Mouse (Mus musculus) hindbrain, embryonic 15.5 days (tissue): ENCODE results near the gene Prss23. TPM values are rescaled to one million over a fixed set of nuclear protein-coding genes. Genes with fewer than 3 reads are reported as not detected.

Source experiments
- ATAC-seq: fragments of 200-750 bp; cut with Nextera tagmentation; 2 replicates; pipeline ENCODE4 v1.8.0; 2017; ENCODE audit warnings: low read depth, moderate number of reproducible peaks, moderate TSS enrichment; ENCODE audit not compliant: low FRiP score
- H3K27ac ChIP-seq: fragments of 300-500 bp; sonication (generic); replicated peaks from 2 replicates; pipeline ENCODE4 v1.5.1; 2015; ENCODE audit warnings: mild to moderate bottlenecking, inconsistent platforms
- H3K27me3 ChIP-seq: fragments of 300-500 bp; sonication (generic); 2 replicates; pipeline ENCODE4 v1.6.1; 2015; ENCODE audit warnings: control low read depth, inconsistent platforms
- H3K36me3 ChIP-seq: fragments of 300-500 bp; sonication (generic); 2 replicates; pipeline ENCODE4 v1.6.1; 2015; ENCODE audit warnings: control low read depth, inconsistent platforms
- H3K4me1 ChIP-seq: fragments of 300-500 bp; sonication (generic); replicated peaks from 2 replicates; pipeline ENCODE4 v1.6.1; 2015; ENCODE audit warnings: control low read depth, inconsistent platforms
- H3K4me2 ChIP-seq: fragments of 300-500 bp; sonication (generic); 2 replicates; pipeline ENCODE4 v1.6.1; 2015; ENCODE audit warnings: moderate library complexity, mild to moderate bottlenecking, inconsistent platforms
- H3K4me3 ChIP-seq: fragments of 300-500 bp; sonication (generic); 2 replicates; pipeline ENCODE4 v1.5.1; 2015; ENCODE audit warnings: mild to moderate bottlenecking, inconsistent platforms
- H3K9ac ChIP-seq: fragments of 300-500 bp; sonication (generic); 2 replicates; pipeline ENCODE4 v1.6.1; 2015; ENCODE audit warnings: inconsistent platforms
- H3K9me3 ChIP-seq: fragments of 300-500 bp; sonication (generic); 2 replicates; pipeline ENCODE4 v1.6.1; 2016; ENCODE audit warnings: control low read depth, inconsistent platforms
- WGBS: fragments of 180-500 bp; shearing (Covaris S2); methylation state at CpG from one replicate; pipeline ENCODE4 v1.1.7; 2015; 5-methylcytosine and 5-hydroxymethylcytosine counted together
- polyA plus RNA-seq: library from polyadenylated mRNA; unstranded; fragments of >200 nt; fragmentation: Nextera tagmentation; extraction: Ambion mirVana; gene quantifications from 2 replicates; pipeline ENCODE4 v1.2.1, GENCODE M21; 2015

Gene Prss23
- polyA plus RNA-seq, 1 experiment from 2014 or later = 21.0 TPM

- Histone ChIP-seq H3K4me1 (no peaks in the 10 kb centered on the region), H3K27me3 (no peaks in the 10 kb centered on the region), H3K27ac (no peak overlapping the region), H3K9ac (no peak overlapping the region), H3K9me3 (no peaks in the 10 kb centered on the region), H3K4me3 (no peak overlapping the region), H3K4me2 (no peak overlapping the region), H3K36me3 (no peaks in the 10 kb centered on the region)
- WGBS = 99% methylated on average over 2 of the region's 2 CpGs
- no peak for ATAC-seq
These were observed 14.0 kb upstream of the Prss23 start for GRCm38 (mm10) chr7:89540976-89541375.

GRCm38 (mm10) chr7:89539391-89539790 is 12.4 kb upstream of the Prss23 start:
- Histone ChIP-seq H3K4me2 (no peak overlapping the region), H3K9me3 (no peaks in the 10 kb centered on the region), H3K27me3 (no peaks in the 10 kb centered on the region), H3K4me1 (no peaks in the 10 kb centered on the region), H3K27ac (no peak overlapping the region), H3K36me3 (no peaks in the 10 kb centered on the region), H3K9ac (no peak overlapping the region), H3K4me3 (no peak overlapping the region)
- ATAC-seq = no peak
- WGBS = 86% methylated on average over 6 of the region's 6 CpGs

- Histone ChIP-seq H3K4me1 (no peaks in the 10 kb centered on the region), H3K9ac (no peak overlapping the region), H3K4me2 (no peak overlapping the region), H3K27me3 (no peaks in the 10 kb centered on the region), H3K27ac (no peak overlapping the region), H3K4me3 (no peak overlapping the region), H3K36me3 (no peaks in the 10 kb centered on the region), H3K9me3 (no peaks in the 10 kb centered on the region)
- no peak for ATAC-seq
- 89% methylated on average over 4 of the region's 4 CpGs for WGBS
These were observed 456 bp upstream of the Prss23 start for GRCm38 (mm10) chr7:89527430-89527856.

GRCm38 (mm10) chr7:89523816-89524215 is 3.2 kb downstream of the Prss23 start:
- Histone ChIP-seq H3K9ac (no peak overlapping the region), H3K36me3 (no peaks in the 10 kb centered on the region), H3K4me3 (no peak overlapping the region), H3K27ac (no peak overlapping the region), H3K4me1 (no peaks in the 10 kb centered on the region), H3K27me3 (no peaks in the 10 kb centered on the region), H3K4me2 (no peak overlapping the region), H3K9me3 (no peaks in the 10 kb centered on the region)
- WGBS = 89% methylated on average over 4 of the region's 4 CpGs
- ATAC-seq = no peak

- Histone ChIP-seq H3K4me2 (no peak overlapping the region), H3K27me3 (no peaks in the 10 kb centered on the region), H3K27ac (no peak overlapping the region), H3K9ac (no peak overlapping the region), H3K4me3 (no peak overlapping the region), H3K4me1 (peaks cover 7% of the 10 kb centered on the region), H3K9me3 (no peaks in the 10 kb centered on the region), H3K36me3 (no peaks in the 10 kb centered on the region)
- 88% methylated on average over 10 of the region's 10 CpGs for WGBS
- ATAC-seq = no peak
These were observed 4.8 kb downstream of the Prss23 start for GRCm38 (mm10) chr7:89522170-89522569.

GRCm38 (mm10) chr7:89517460-89518390 is 9.3 kb downstream of the Prss23 start:
- H3K4me2 ChIP-seq = peak overlapping the region; percentile 98
- no peaks in the 10 kb centered on the region for H3K36me3 ChIP-seq
- H3K9me3 ChIP-seq = no peaks in the 10 kb centered on the region
- H3K4me3 ChIP-seq = peak overlapping the region; percentile 79
- ATAC-seq = peak; percentile 91
- peak overlapping the region; percentile 48; the same call in 1 of the 2 replicates for H3K27ac ChIP-seq
- peak overlapping the region; percentile 62 for H3K9ac ChIP-seq
- WGBS = 1% methylated on average over 51 of the region's 61 CpGs
- no peaks in the 10 kb centered on the region for H3K27me3 ChIP-seq
- H3K4me1 ChIP-seq = peaks cover 14% of the 10 kb centered on the region

GRCm38 (mm10) chr7:89516551-89517459 is 10.2 kb downstream of the Prss23 start:
- H3K36me3 ChIP-seq = no peaks in the 10 kb centered on the region
- no peak overlapping the region for H3K27ac ChIP-seq
- no peaks in the 10 kb centered on the region for H3K27me3 ChIP-seq
- peak overlapping the region; percentile 62 for H3K9ac ChIP-seq
- ATAC-seq = peak; percentile 29; the same call in 1 of the 2 replicates
- H3K4me1 ChIP-seq = peaks cover 19% of the 10 kb centered on the region
- 6% methylated on average over 32 of the region's 32 CpGs for WGBS
- H3K4me2 ChIP-seq = peak overlapping the region; percentile 98
- no peaks in the 10 kb centered on the region for H3K9me3 ChIP-seq
- peak overlapping the region; percentile 79 for H3K4me3 ChIP-seq

GRCm38 (mm10) chr7:89511921-89512514 is 15.0 kb downstream of the Prss23 start:
- 28% methylated on average over 4 of the region's 4 CpGs for WGBS
- no peaks in the 10 kb centered on the region for H3K9me3 ChIP-seq
- H3K4me1 ChIP-seq = peaks cover 12% of the 10 kb centered on the region
- H3K9ac ChIP-seq = no peak overlapping the region
- H3K27ac ChIP-seq = no peak overlapping the region
- no peaks in the 10 kb centered on the region for H3K27me3 ChIP-seq
- H3K4me2 ChIP-seq = no peak overlapping the region
- no peaks in the 10 kb centered on the region for H3K36me3 ChIP-seq
- no peak for ATAC-seq
- no peak overlapping the region for H3K4me3 ChIP-seq

- no peaks in the 10 kb centered on the region for H3K9me3 ChIP-seq
- no peak overlapping the region for H3K4me3 ChIP-seq
- no peak for ATAC-seq
- 56% methylated on average over 4 of the region's 4 CpGs for WGBS
- H3K4me1 ChIP-seq = 0 out of 2 replicates have a peak, but pooled peaks cover 6% of the 10 kb centered on the region
- H3K36me3 ChIP-seq = no peaks in the 10 kb centered on the region
- no peak overlapping the region for H3K27ac ChIP-seq
- H3K4me2 ChIP-seq = no peak overlapping the region
- no peak overlapping the region for H3K9ac ChIP-seq
- H3K27me3 ChIP-seq = no peaks in the 10 kb centered on the region
These were observed 18.3 kb downstream of the Prss23 start for GRCm38 (mm10) chr7:89508672-89509071.

- H3K36me3 ChIP-seq = no peaks in the 10 kb centered on the region
- H3K27me3 ChIP-seq = no peaks in the 10 kb centered on the region
- no peak overlapping the region for H3K9ac ChIP-seq
- no peaks in the 10 kb centered on the region for H3K9me3 ChIP-seq
- H3K4me3 ChIP-seq = peak overlapping the region; percentile 5; the same call in 1 of the 2 replicates
- H3K27ac ChIP-seq = no peak overlapping the region
- 23% methylated on average over 17 of the region's 17 CpGs for WGBS
- peak overlapping the region; percentile 28 for H3K4me2 ChIP-seq
- H3K4me1 ChIP-seq = peaks cover 3% of the 10 kb centered on the region; the same call in 1 of the 2 replicates
- ATAC-seq = peak; percentile 85
These were observed 27.3 kb downstream of the Prss23 start for GRCm38 (mm10) chr7:89499516-89500307.
